Mouse (Mus musculus) MEL (cell line): ENCODE results near the gene Fam181a. TPM values are rescaled to one million over a fixed set of nuclear protein-coding genes. Genes with fewer than 3 reads are reported as not detected.

Source experiments
- DNase-seq: peaks from one replicate; pipeline ENCODE4 v3.0.0; 2011; ENCODE audit warnings: low read depth, low spot score
- H3K27ac ChIP-seq: 2 replicates; pipeline ENCODE4 v1.5.1; 2012; ENCODE audit warnings: low read depth, mild to moderate bottlenecking, control low read depth, low read length, moderate library complexity; ENCODE audit not compliant: control insufficient read depth
- H3K27me3 ChIP-seq, 2 experiments: fragments of 150-350 bp in 1 of 2; sonication (generic) in 1 of 2; 2 replicates each; pipeline ENCODE4 v1.6.1; 2012; ENCODE audit warnings: low read length in 2 of 2, mild to moderate bottlenecking in 2 of 2, improper control_type of control experiment in 1 of 2, moderate library complexity in 1 of 2; ENCODE audit not compliant: insufficient read depth in 2 of 2, control insufficient read depth in 1 of 2
- H3K36me3 ChIP-seq, 2 experiments: 2 replicates each; pipeline ENCODE4 v1.6.1; 2012 to 2014; ENCODE audit warnings: low read length in 2 of 2, improper control_type of control experiment in 1 of 2, inconsistent platforms in 1 of 2, mild to moderate bottlenecking in 1 of 2; ENCODE audit not compliant: insufficient read depth in 2 of 2, control insufficient read depth in 1 of 2
- H3K4me1 ChIP-seq, 2 experiments: fragments of 150-350 bp in 1 of 2; sonication (generic) in 1 of 2; 2 replicates each; pipeline ENCODE4 v1.6.1; 2012; ENCODE audit warnings: low read length in 2 of 2, improper control_type of control experiment in 1 of 2, mild to moderate bottlenecking in 1 of 2; ENCODE audit not compliant: insufficient read depth in 2 of 2, control insufficient read depth in 1 of 2
- H3K4me3 ChIP-seq, 2 experiments: fragments of 150-350 bp in 1 of 2; sonication (generic) in 1 of 2; 2 replicates each; pipeline ENCODE4 v1.5.1; 2012; ENCODE audit warnings: low read depth in 2 of 2, low read length in 2 of 2, mild to moderate bottlenecking in 2 of 2, moderate library complexity in 2 of 2, control low read depth in 1 of 2, improper control_type of control experiment in 1 of 2; ENCODE audit not compliant: control insufficient read depth in 1 of 2, insufficient read depth in 1 of 2
- H3K79me2 ChIP-seq: 2 replicates; pipeline ENCODE4 v1.6.1; 2012; ENCODE audit warnings: mild to moderate bottlenecking, low read length, moderate library complexity; ENCODE audit not compliant: control insufficient read depth, poor library complexity, insufficient read depth
- H3K9ac ChIP-seq: 2 replicates; pipeline ENCODE4 v1.6.1; 2012; ENCODE audit warnings: low read depth, mild to moderate bottlenecking, control low read depth, low read length, moderate library complexity; ENCODE audit not compliant: control insufficient read depth, poor library complexity, severe bottlenecking
- H3K9me3 ChIP-seq: fragments of 150-350 bp; sonication (generic); replicated peaks from 2 replicates; pipeline ENCODE4 v1.6.1; 2012; ENCODE audit warnings: mild to moderate bottlenecking, low read length, improper control_type of control experiment, moderate library complexity; ENCODE audit not compliant: insufficient read depth
- CHD1 ChIP-seq: IDR thresholded peaks from 2 replicates; pipeline ENCODE4 v1.6.1; 2012; ENCODE audit warnings: low read depth, mild to moderate bottlenecking, inconsistent platforms, low read length, improper control_type of control experiment
- CTCF ChIP-seq, 3 experiments: IDR thresholded peaks in 2 of 3; conservative IDR thresholded peaks in 1 of 3; 2 replicates each; pipeline ENCODE4 v1.5.1; 2011 to 2012; ENCODE audit warnings: low read length in 3 of 3, low read depth in 2 of 3, mild to moderate bottlenecking in 2 of 3, improper control_type of control experiment in 1 of 3, inconsistent platforms in 1 of 3, mixed read lengths in 1 of 3, moderate library complexity in 1 of 3; ENCODE audit not compliant: control insufficient read depth in 1 of 3, insufficient read depth in 1 of 3, poor library complexity in 1 of 3, severe bottlenecking in 1 of 3
- E2F4 ChIP-seq: IDR thresholded peaks from 2 replicates; pipeline ENCODE4 v1.6.1; 2011; ENCODE audit warnings: low read depth, low read length, improper control_type of control experiment, borderline replicate concordance
- EP300 ChIP-seq, 2 experiments: IDR thresholded peaks; 2 replicates each; pipeline ENCODE4 v1.6.1; 2011; ENCODE audit warnings: improper control_type of control experiment in 2 of 2, low read length in 2 of 2, low read depth in 1 of 2, mild to moderate bottlenecking in 1 of 2
- ETS1 ChIP-seq: IDR thresholded peaks from 2 replicates; pipeline ENCODE4 v1.6.1; 2012; ENCODE audit warnings: low read depth, mild to moderate bottlenecking, inconsistent platforms, low read length, improper control_type of control experiment, moderate library complexity
- GABPA ChIP-seq: IDR thresholded peaks from 2 replicates; pipeline ENCODE4 v1.6.1; 2012; ENCODE audit warnings: low read depth, mild to moderate bottlenecking, inconsistent platforms, low read length, improper control_type of control experiment, moderate library complexity
- JUND ChIP-seq: IDR thresholded peaks from 2 replicates; pipeline ENCODE4 v1.6.1; 2011; ENCODE audit warnings: low read depth, mild to moderate bottlenecking, improper control_type of control experiment, low read length
- MAFK ChIP-seq: IDR thresholded peaks from 2 replicates; pipeline ENCODE4 v1.6.1; 2011; ENCODE audit warnings: low read depth, mild to moderate bottlenecking, low read length, improper control_type of control experiment, borderline replicate concordance
- MAX ChIP-seq: IDR thresholded peaks from 2 replicates; pipeline ENCODE4 v1.6.1; 2011; ENCODE audit warnings: low read length, improper control_type of control experiment
- MAZ ChIP-seq: IDR thresholded peaks from 2 replicates; pipeline ENCODE4 v1.6.1; 2012; ENCODE audit warnings: low read depth, mild to moderate bottlenecking, inconsistent platforms, low read length, improper control_type of control experiment
- MXI1 ChIP-seq: IDR thresholded peaks from 2 replicates; pipeline ENCODE4 v1.6.1; 2011; ENCODE audit warnings: mild to moderate bottlenecking, low read depth, low read length, improper control_type of control experiment
- MYB ChIP-seq: IDR thresholded peaks from 2 replicates; pipeline ENCODE4 v1.6.1; 2011; ENCODE audit warnings: mild to moderate bottlenecking, low read depth, low read length, improper control_type of control experiment
- NELFE ChIP-seq: IDR thresholded peaks from 2 replicates; pipeline ENCODE4 v1.6.1; 2011; ENCODE audit warnings: low read depth, low read length, improper control_type of control experiment
- NRF1 ChIP-seq: IDR thresholded peaks from 2 replicates; pipeline ENCODE4 v1.6.1; 2014; ENCODE audit warnings: low read depth, mild to moderate bottlenecking, inconsistent platforms, low read length, improper control_type of control experiment, moderate library complexity; ENCODE audit not compliant: poor library complexity, insufficient read depth, severe bottlenecking
- POLR2AphosphoS2 ChIP-seq: IDR thresholded peaks from 2 replicates; pipeline ENCODE4 v1.6.1; 2011; ENCODE audit warnings: low read length, improper control_type of control experiment
- POLR2AphosphoS5 ChIP-seq: IDR thresholded peaks from 2 replicates; pipeline ENCODE4 v1.6.1; 2012; ENCODE audit warnings: low read depth, borderline replicate concordance, mild to moderate bottlenecking, inconsistent platforms, low read length, moderate library complexity, mixed read lengths
- RAD21 ChIP-seq: IDR thresholded peaks from 2 replicates; pipeline ENCODE4 v1.6.1; 2011; ENCODE audit warnings: mild to moderate bottlenecking, low read depth, low read length, improper control_type of control experiment
- SIN3A ChIP-seq: IDR thresholded peaks from 2 replicates; pipeline ENCODE4 v1.6.1; 2012; ENCODE audit warnings: low read length, improper control_type of control experiment, inconsistent platforms
- TAL1 ChIP-seq: IDR thresholded peaks from 2 replicates; pipeline ENCODE4 v1.6.1; 2012; ENCODE audit warnings: mild to moderate bottlenecking, inconsistent platforms, low read length, moderate library complexity, mixed read lengths
- TBP ChIP-seq: IDR thresholded peaks from 2 replicates; pipeline ENCODE4 v1.8.0; 2011; ENCODE audit warnings: low read depth, low read length, improper control_type of control experiment
- USF1 ChIP-seq: IDR thresholded peaks from 2 replicates; pipeline ENCODE4 v1.6.1; 2014; ENCODE audit warnings: low read depth, mild to moderate bottlenecking, inconsistent platforms, low read length, improper control_type of control experiment, moderate library complexity
- USF2 ChIP-seq, 2 experiments: IDR thresholded peaks; 2 replicates each; pipeline ENCODE4 v1.6.1; 2011 to 2012; ENCODE audit warnings: improper control_type of control experiment in 2 of 2, low read length in 2 of 2, borderline replicate concordance in 1 of 2, inconsistent platforms in 1 of 2, low read depth in 1 of 2, mild to moderate bottlenecking in 1 of 2; ENCODE audit not compliant: insufficient read depth in 1 of 2
- ZKSCAN1 ChIP-seq: IDR thresholded peaks from 2 replicates; pipeline ENCODE4 v1.6.1; 2012; ENCODE audit warnings: low read depth, mild to moderate bottlenecking, inconsistent platforms, low read length, improper control_type of control experiment, moderate library complexity
- ZMIZ1 ChIP-seq: IDR thresholded peaks from 2 replicates; pipeline ENCODE4 v1.6.1; 2012; ENCODE audit warnings: low read depth, mild to moderate bottlenecking, inconsistent platforms, low read length, improper control_type of control experiment, moderate library complexity
- ZNF384 ChIP-seq: IDR thresholded peaks from 2 replicates; pipeline ENCODE4 v1.6.1; 2012; ENCODE audit warnings: low read depth, mild to moderate bottlenecking, inconsistent platforms, low read length, improper control_type of control experiment
- polyA plus RNA-seq, 2 experiments: library from polyadenylated mRNA; stranded (reverse) in 1 of 2; unstranded in 1 of 2; fragments of >175 nt in 1 of 2; fragments of >200 nt in 1 of 2; gene quantifications; 2 replicates each; pipeline versions ENCODE4 v1.2.1 to v1.2.4; 2012; ENCODE audit warnings: low replicate concordance in 2 of 2, low read depth in 1 of 2; ENCODE audit not compliant: insufficient read length in 2 of 2, insufficient read depth in 1 of 2, missing spikeins in 1 of 2
- total RNA-seq: library from RNA; depleted of rRNA; stranded (reverse); fragments of 300-350 nt; gene quantifications from 2 replicates; pipeline ENCODE4 v1.2.3, GENCODE M21; 2012

Gene Fam181a
- total and polyA plus RNA-seq, 3 experiments = not detected

- Histone ChIP-seq H3K79me2 (no peaks in the 10 kb centered on the region), H3K36me3 (peaks cover 0 to 4% of the 10 kb centered on the region in 2 experiments; a peak in 2 of 4 replicates), H3K27me3 (no peaks in the 10 kb centered on the region; a peak in 1 of 4 replicates), H3K9ac (no peak overlapping the region), H3K4me1 (peaks cover 0 to 8% of the 10 kb centered on the region in 2 experiments; a peak in 2 of 4 replicates), H3K4me3 (no peak overlapping the region), H3K27ac (no peak overlapping the region), H3K9me3 (no peaks in the 10 kb centered on the region)
- TF ChIP-seq CTCF (IDR thresholded peaks at IDR 0.05 in 2 of 3, conservative IDR thresholded peaks at IDR 0.05 in 1 of 3; ENCODE audit: control insufficient read depth in 1 of 3, insufficient read depth in 1 of 3, low read depth in 2 of 3, low read length in 3 of 3, poor library complexity in 1 of 3, severe bottlenecking in 1 of 3) = no peak
- TF ChIP-seq ZMIZ1 = no peak
- no peak for TF ChIP-seq SIN3A
- TF ChIP-seq TAL1 = no peak
- TF ChIP-seq GABPA = no peak
- TF ChIP-seq MAX = no peak
- TF ChIP-seq USF1 = no peak
- TF ChIP-seq TBP = no peak
- no peak for TF ChIP-seq NELFE
- TF ChIP-seq USF2 (IDR thresholded peaks at IDR 0.05; ENCODE audit: borderline replicate concordance in 1 of 2, insufficient read depth in 1 of 2, low read depth in 1 of 2, low read length in 2 of 2) = no peak
- TF ChIP-seq EP300 (IDR thresholded peaks at IDR 0.05; ENCODE audit: low read depth in 1 of 2, low read length in 2 of 2) = no peak
- TF ChIP-seq CHD1 = no peak
- TF ChIP-seq POLR2AphosphoS2 = no peak
- TF ChIP-seq ZKSCAN1 = no peak
- TF ChIP-seq RAD21 = no peak
- no peak for TF ChIP-seq MAZ
- TF ChIP-seq ZNF384 = no peak
- no peak for DNase-seq
Measured at GRCm38 (mm10) chr12:103344934-103345333, 34.2 kb downstream of the Fam181a start.

DNA sequence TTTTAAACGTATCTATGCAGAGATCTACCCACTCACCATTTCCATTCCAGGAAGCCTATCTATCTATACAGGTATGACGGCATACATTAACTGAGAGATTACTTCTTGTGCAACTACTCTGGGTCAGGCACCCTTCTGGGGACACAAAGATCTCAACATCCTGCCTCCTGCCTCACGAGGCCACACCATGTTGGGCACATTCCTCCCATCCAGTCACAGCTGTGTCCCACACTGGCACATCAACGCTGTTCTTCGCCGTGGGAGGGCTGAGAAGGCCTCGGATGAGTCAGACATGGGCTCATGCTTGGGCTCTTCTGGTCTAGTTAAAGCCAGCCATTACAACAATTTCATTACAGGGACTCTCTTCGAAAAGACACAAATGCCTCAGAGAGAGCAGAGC, 36.2 kb downstream of the Fam181a start:
- Histone ChIP-seq H3K9me3 (no peaks in the 10 kb centered on the region), H3K4me1 (peaks cover 0 to 8% of the 10 kb centered on the region in 2 experiments; a peak in 2 of 4 replicates), H3K27ac (no peak overlapping the region), H3K27me3 (no peaks in the 10 kb centered on the region), H3K79me2 (no peaks in the 10 kb centered on the region), H3K9ac (no peak overlapping the region), H3K4me3 (no peak overlapping the region), H3K36me3 (peaks cover 0 to 4% of the 10 kb centered on the region in 2 experiments; a peak in 2 of 4 replicates)
- DNase-seq = no peak
- TF ChIP-seq MAFK (no peak), ETS1 (no peak), E2F4 (no peak), GABPA (no peak), MXI1 (no peak), NRF1 (no peak), MAZ (no peak), EP300 (IDR thresholded peaks at IDR 0.05; ENCODE audit: low read depth in 1 of 2, low read length in 2 of 2) (no peak), ZMIZ1 (no peak), MYB (no peak), POLR2AphosphoS5 (no peak), RAD21 (no peak), TBP (no peak), JUND (no peak), POLR2AphosphoS2 (no peak)
